Mouse (Mus musculus): Measurements from ENCODE around the gene Ppp4r4.

DNA sequence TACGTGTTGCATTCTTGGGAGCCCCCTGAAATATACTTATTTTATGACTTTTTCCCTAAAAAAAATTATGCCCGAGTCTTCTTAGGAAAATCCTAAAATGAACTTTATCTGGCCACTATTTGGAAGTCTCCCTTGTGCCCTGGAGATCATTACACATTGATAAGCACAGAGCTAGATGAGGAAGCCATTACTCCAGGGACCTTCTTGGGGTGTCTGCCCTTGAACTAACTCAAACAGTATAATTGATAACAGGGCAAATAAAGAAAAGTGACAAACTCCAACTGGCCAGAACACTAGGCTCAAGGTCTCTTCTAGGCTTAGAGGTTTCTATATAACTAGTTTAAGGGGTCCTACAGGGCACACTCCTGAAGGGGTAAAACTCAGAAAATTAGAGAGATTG, 44.3 kb upstream of the Ppp4r4 start:
- no peak for TF ChIP-seq POLR2A (IDR thresholded peaks at IDR 0.05; ENCODE audit: control insufficient read depth, extremely low read depth, insufficient read depth, low read length, poor library complexity)
- no peak for TF ChIP-seq CTCF (IDR thresholded peaks at IDR 0.05; ENCODE audit: borderline replicate concordance, control insufficient read depth, extremely low read depth, insufficient read depth, low read length, poor library complexity)

Data from thymus, adult 2 months (tissue).